Mouse (Mus musculus) subcutaneous adipose tissue, adult 2 months (tissue): ENCODE results near the gene Ripk4. TPM values are rescaled to one million over a fixed set of nuclear protein-coding genes. Genes with fewer than 3 reads are reported as not detected.

Experiments
- polyA plus RNA-seq: library from polyadenylated mRNA; depleted of rRNA; stranded (reverse); fragments of >200 nt; gene quantifications from 2 replicates; pipeline ENCODE4 v1.2.3, GENCODE M21; 2012; ENCODE audit warnings: low replicate concordance; rRNA removed

The Ripk4 gene
- polyA plus RNA-seq: 0.06 and 6.7 TPM in 2 replicates

DNA sequence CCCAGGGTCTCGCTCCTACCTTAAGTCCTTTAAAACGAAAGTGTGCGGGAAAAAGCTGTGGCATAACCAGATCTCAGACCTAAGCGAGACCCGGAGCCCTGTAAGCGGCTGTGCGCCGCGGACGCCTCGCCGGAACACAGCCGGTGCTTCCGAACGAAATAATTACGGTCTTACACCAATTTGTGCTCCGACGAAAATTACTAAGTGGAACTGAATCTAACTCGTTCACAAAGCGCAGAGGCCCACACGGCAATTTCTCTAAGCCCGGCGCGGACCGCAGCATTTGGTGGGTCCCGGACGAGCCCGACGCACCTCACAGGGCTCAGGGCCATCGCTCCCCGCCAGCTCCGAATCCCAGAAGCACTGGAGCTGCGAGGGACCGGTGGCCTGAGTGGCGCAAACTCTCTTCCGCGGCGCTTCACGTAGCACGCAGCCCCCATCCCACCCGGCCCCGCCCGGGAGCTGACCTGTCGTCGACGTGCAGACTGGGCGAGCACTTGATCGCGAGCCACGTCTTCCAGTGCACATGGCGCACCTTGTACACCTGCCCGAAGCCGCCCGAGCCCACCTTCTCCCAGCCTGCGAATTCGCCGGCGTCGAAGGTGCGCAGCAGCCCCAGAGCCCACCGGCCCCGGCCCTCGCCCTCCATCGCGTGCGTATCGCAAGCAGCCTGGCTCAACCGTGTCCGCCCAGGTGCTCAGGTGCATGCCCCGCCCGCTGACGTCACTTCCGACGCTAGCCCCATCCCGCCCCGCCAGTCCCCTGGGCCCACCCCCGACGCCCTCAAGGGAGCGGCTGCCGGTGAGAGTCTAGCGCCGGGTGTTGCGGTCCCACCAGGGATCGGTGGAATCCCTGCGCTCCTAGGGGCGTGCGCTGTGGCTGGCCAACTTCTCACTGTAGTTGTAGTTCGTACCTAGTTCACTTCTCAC is at the start of gene Ripk4:
Gene Ripk4 (minus strand): TSS at position 727 of the 929 bp plus-strand sequence.

Other genes starting within 250 kb of the Ripk4 start
- 0.42 TPM in 1 of 2 replicates, not detected in the other for gene Fam3b, start 249.0 kb downstream of the Ripk4 start, polyA plus RNA-seq
- 0.04 and 39.4 TPM in 2 replicates for gene Tmprss2, start 152.6 kb downstream of the Ripk4 start, polyA plus RNA-seq
- gene Prdm15, start 88.1 kb upstream of the Ripk4 start, polyA plus RNA-seq: 8.5 and 20.4 TPM in 2 replicates
- gene C2cd2, start 198.8 kb upstream of the Ripk4 start, polyA plus RNA-seq: 23.1 and 49.7 TPM in 2 replicates
- gene Zbtb21, start 198.8 kb upstream of the Ripk4 start, polyA plus RNA-seq: 14.3 and 24.7 TPM in 2 replicates
- gene B230307C23Rik, start 233.5 kb upstream of the Ripk4 start, polyA plus RNA-seq: 3.7 and 8.2 TPM in 2 replicates